ENCODE assay signal across 12 mouse cellular contexts in genomic region chr11:88240736-88241353, GRCm38 (mm10). TPM values are rescaled to one million over a fixed set of nuclear protein-coding genes. Genes with fewer than 3 reads are reported as not detected.
A peak's percentile ranks its signal among the peaks of the same experiment; 100 is the strongest.
DNase-seq lines count a peak whose midpoint lies in the region; ATAC-seq and TF ChIP-seq lines count a peak whose summit lies in the region.
"Had no signal": no experiment of that assay in that cellular context is flagged by ENCODE, and none has a peak within 500 bp of the region (broad histone marks: within the 10 kb centered on the region; RNA-seq: fewer than 3 reads in every experiment).

No protein-coding gene starts in this region.

- ATAC-seq in kidney, embryonic 16.5 days (ENCODE audit: low FRiP score, low TSS enrichment): peak; percentile 71; the same call in 1 of the 2 replicates
- ATAC-seq in limb, embryonic 11.5 days (ENCODE audit: insufficient number of reproducible peaks, low FRiP score, low TSS enrichment, low read depth): peak; percentile 71; the same call in 1 of the 2 replicates
- peak; percentile 61; the same call in 1 of the 2 replicates for ATAC-seq in neural tube, embryonic 15.5 days (ENCODE audit: low FRiP score)

- peak overlapping the region; percentile 35; the same call in 1 of the 2 replicates for H3K9ac ChIP-seq in kidney, embryonic 16.5 days (replicated peaks; ENCODE audit: low read length)
- peak overlapping the region; percentile 23; the same call in 1 of the 2 replicates for H3K9ac ChIP-seq in limb, embryonic 11.5 days (ENCODE audit: low read length)
- no peak overlapping the region for H3K9ac ChIP-seq in neural tube, embryonic 15.5 days (replicated peaks)

- no peak for DNase-seq in kidney, adult 2 months
- peak; percentile 92 for DNase-seq in forebrain, embryonic 10.5 days (ENCODE audit: extremely low spot score, low spot score)
- DNase-seq in limb, embryonic 11.5 days (ENCODE audit: low spot score): peak; percentile 79
- no peak for DNase-seq in testis, postnatal 14 days (ENCODE audit: low spot score)
- DNase-seq in frontal cortex, adult 2 months (ENCODE audit: extremely low spot score in 1 of 2, low spot score in 1 of 2): no peak
- DNase-seq in left cerebral cortex, adult 2 months (ENCODE audit: extremely low spot score in 1 of 2, low spot score in 2 of 2): no peak
- DNase-seq: heart, adult 18-20 months had no signal

- peaks cover 32% of the 10 kb centered on the region for H3K4me1 ChIP-seq in kidney, embryonic 16.5 days (ENCODE audit: insufficient read depth, low read length)
- H3K4me1 ChIP-seq in kidney, adult 2 months (ENCODE audit: control insufficient read depth, insufficient read depth, low read length): peaks cover 4% of the 10 kb centered on the region; the same call in 1 of the 2 replicates
- peaks cover 63% of the 10 kb centered on the region for H3K4me1 ChIP-seq in forebrain, embryonic 10.5 days
- peaks cover 16% of the 10 kb centered on the region for H3K4me1 ChIP-seq in limb, embryonic 11.5 days (ENCODE audit: control insufficient read depth, insufficient read depth, low read length)
- peaks cover 20% of the 10 kb centered on the region for H3K4me1 ChIP-seq in neural tube, embryonic 15.5 days

- intact Hi-C loops in left cerebral cortex, adult 2 months (cut with DNase I): no loop called here

- H3K27me3 ChIP-seq in kidney, embryonic 16.5 days (ENCODE audit: insufficient read depth, low read length): no peaks in the 10 kb centered on the region
- no peaks in the 10 kb centered on the region for H3K27me3 ChIP-seq in kidney, adult 2 months (replicated peaks; ENCODE audit: control insufficient read depth, insufficient read depth, low read length)
- H3K27me3 ChIP-seq in forebrain, embryonic 10.5 days (ENCODE audit: poor library complexity, severe bottlenecking): peaks cover 63% of the 10 kb centered on the region
- no peaks in the 10 kb centered on the region for H3K27me3 ChIP-seq in limb, embryonic 11.5 days (ENCODE audit: control insufficient read depth, insufficient read depth, low read length)
- no peaks in the 10 kb centered on the region for H3K27me3 ChIP-seq in neural tube, embryonic 15.5 days (replicated peaks)
- H3K27me3 ChIP-seq: CH12.LX had no signal

- no peaks in the 10 kb centered on the region for H3K36me3 ChIP-seq in kidney, embryonic 16.5 days (ENCODE audit: insufficient read depth, low read length)
- no peaks in the 10 kb centered on the region for H3K36me3 ChIP-seq in kidney, adult 2 months (ENCODE audit: control insufficient read depth, insufficient read depth, low read length)
- H3K36me3 ChIP-seq in forebrain, embryonic 10.5 days (replicated peaks): no peaks in the 10 kb centered on the region
- H3K36me3 ChIP-seq in limb, embryonic 11.5 days (ENCODE audit: control insufficient read depth, insufficient read depth, low read length): no peaks in the 10 kb centered on the region
- H3K36me3 ChIP-seq in neural tube, embryonic 15.5 days: no peaks in the 10 kb centered on the region

- TF ChIP-seq POLR2A in kidney, adult 2 months (IDR thresholded peaks at IDR 0.05; ENCODE audit: low read depth, low read length): no peak

- H3K27ac ChIP-seq in kidney, embryonic 16.5 days (ENCODE audit: low read length): peak overlapping the region; percentile 80
- no peak overlapping the region for H3K27ac ChIP-seq in kidney, adult 2 months (ENCODE audit: insufficient read depth, low read depth, low read length)
- peak overlapping the region; percentile 85 for H3K27ac ChIP-seq in forebrain, embryonic 10.5 days
- peak overlapping the region; percentile 60 for H3K27ac ChIP-seq in limb, embryonic 11.5 days (replicated peaks; ENCODE audit: low read depth, low read length)
- peak overlapping the region; percentile 70 for H3K27ac ChIP-seq in neural tube, embryonic 15.5 days (replicated peaks)
- no peak overlapping the region for H3K27ac ChIP-seq in left cerebral cortex, adult 2 months

- no peak for TF ChIP-seq CTCF in kidney, adult 2 months (conservative IDR thresholded peaks at IDR 0.05; ENCODE audit: insufficient read depth, insufficient read length, low read depth, low read length)
- no peak for TF ChIP-seq CTCF in left cerebral cortex, adult 2 months (IDR thresholded peaks at IDR 0.05)

- peak overlapping the region; percentile 17; the same call in 1 of the 2 replicates for H3K4me2 ChIP-seq in kidney, embryonic 16.5 days (replicated peaks; ENCODE audit: low read depth, low read length)
- H3K4me2 ChIP-seq in limb, embryonic 11.5 days (ENCODE audit: low read depth, severe bottlenecking): peak overlapping the region; percentile 11; the same call in 1 of the 2 replicates
- H3K4me2 ChIP-seq in neural tube, embryonic 15.5 days: no peak overlapping the region

- 11% methylated on average over 10 of the region's 10 CpGs for WGBS in kidney, embryonic 16.5 days
- WGBS in kidney, adult 2 months: 52% methylated on average over 10 of the region's 10 CpGs
- WGBS in forebrain, embryonic 10.5 days: 2% methylated on average over 10 of the region's 10 CpGs
- 2% methylated on average over 10 of the region's 10 CpGs for WGBS in limb, embryonic 11.5 days
- 9% methylated on average over 10 of the region's 10 CpGs for WGBS in neural tube, embryonic 15.5 days

- H3K4me3 ChIP-seq in kidney, embryonic 16.5 days (ENCODE audit: low read length): no peak overlapping the region
- H3K4me3 ChIP-seq in kidney, adult 2 months (ENCODE audit: insufficient read depth, low read depth, low read length): no peak overlapping the region
- peak overlapping the region; percentile 25; the same call in 1 of the 2 replicates for H3K4me3 ChIP-seq in forebrain, embryonic 10.5 days
- H3K4me3 ChIP-seq in limb, embryonic 11.5 days (ENCODE audit: low read depth, low read length): no peak overlapping the region
- no peak overlapping the region for H3K4me3 ChIP-seq in neural tube, embryonic 15.5 days (replicated peaks)
- H3K4me3 ChIP-seq in left cerebral cortex, adult 2 months: no peak overlapping the region

- H3K9me3 ChIP-seq in kidney, embryonic 16.5 days (ENCODE audit: low read length): peaks cover 4% of the 10 kb centered on the region; the same call in 1 of the 2 replicates
- H3K9me3 ChIP-seq in forebrain, embryonic 10.5 days: no peaks in the 10 kb centered on the region
- H3K9me3 ChIP-seq in limb, embryonic 11.5 days (ENCODE audit: control insufficient read depth, low read length): no peaks in the 10 kb centered on the region
- H3K9me3 ChIP-seq in neural tube, embryonic 15.5 days (replicated peaks): no peaks in the 10 kb centered on the region

RNA-seq across cellular contexts. Expression of gene Mrps23, which starts 36.7 kb away (rescaled TPM):
- polyA plus RNA-seq in kidney, embryonic 16.5 days (2015; fragmentation: Nextera tagmentation; extraction: Ambion mirVana): 61.5 and 66.6 TPM in 2 replicates
- 53.0 and 61.6 TPM in 2 replicates for polyA plus RNA-seq in kidney, adult 2 months (2012; rRNA removed)
- 65.5 and 72.6 TPM in 2 replicates for polyA plus RNA-seq in forebrain, embryonic 10.5 days (2016; fragmentation: Nextera tagmentation; extraction: Ambion mirVana)
- 59.3 and 60.4 TPM in 2 replicates for polyA plus RNA-seq in limb, embryonic 11.5 days (2014; fragmentation: Nextera tagmentation; extraction: Ambion mirVana)
- polyA plus RNA-seq in neural tube, embryonic 15.5 days (2015; fragmentation: Nextera tagmentation; extraction: Ambion mirVana): 64.9 and 66.2 TPM in 2 replicates
- polyA plus RNA-seq in frontal cortex, adult 2 months (2012; rRNA removed): 71.1 and 76.6 TPM in 2 replicates
- total RNA-seq in left cerebral cortex, adult 2 months (2021): 10 to 100 TPM; 66.4 to 71.1 TPM

RNA-seq across cellular contexts. Expression of gene Ccdc182, which starts 53.0 kb away (rescaled TPM):
- polyA plus RNA-seq in kidney, embryonic 16.5 days (2015; fragmentation: Nextera tagmentation; extraction: Ambion mirVana): 3.0 and 3.3 TPM in 2 replicates
- 0.34 and 0.61 TPM in 2 replicates for polyA plus RNA-seq in kidney, adult 2 months (2012; rRNA removed)
- polyA plus RNA-seq in forebrain, embryonic 10.5 days (2016; fragmentation: Nextera tagmentation; extraction: Ambion mirVana): 0.17 and 0.73 TPM in 2 replicates
- polyA plus RNA-seq in limb, embryonic 11.5 days (2014; fragmentation: Nextera tagmentation; extraction: Ambion mirVana): 0.12 and 0.52 TPM in 2 replicates
- 0.13 and 0.15 TPM in 2 replicates for polyA plus RNA-seq in neural tube, embryonic 15.5 days (2015; fragmentation: Nextera tagmentation; extraction: Ambion mirVana)
- polyA plus RNA-seq in frontal cortex, adult 2 months (2012; rRNA removed): not detected in 2 replicates
- not detected for total RNA-seq in left cerebral cortex, adult 2 months (2021)
- total RNA-seq: CH12.LX; common myeloid progenitor, adult 5-6 weeks; heart, adult 18-20 months; layer of hippocampus, postnatal 25 days had no signal

Comparison
In these comparisons a context has a peak if more than half of its experiments do, and no peak if none do; other contexts are left out.
1. H3K27ac ChIP-seq: peak in kidney, embryonic 16.5 days (single experiment), forebrain, embryonic 10.5 days (single experiment), limb, embryonic 11.5 days (single experiment) and neural tube, embryonic 15.5 days (single experiment); none in kidney, adult 2 months (single experiment) and left cerebral cortex, adult 2 months (single experiment).
2. DNase-seq: peak in forebrain, embryonic 10.5 days (single experiment) and limb, embryonic 11.5 days (single experiment); none in kidney, adult 2 months (single experiment), testis, postnatal 14 days (single experiment), frontal cortex, adult 2 months (0 of 2) and left cerebral cortex, adult 2 months (0 of 2).
3. Peak in every context shown above with its lines, with median percentiles within 50 percentile points of each other: ATAC-seq.